Mouse (Mus musculus) heart, adult 2 months (tissue): ENCODE results near the gene Nfkb1. TPM values are rescaled to one million over a fixed set of nuclear protein-coding genes. Genes with fewer than 3 reads are reported as not detected.

ENCODE experiments used
- DNase-seq, 2 experiments: peaks; one replicate each; pipeline ENCODE4 v3.0.0; 2021
- H3K27ac ChIP-seq: fragments of 200-600 bp; 2 replicates; pipeline ENCODE4 v1.8.1; 2022
- H3K27me3 ChIP-seq: fragments of 200-500 bp; 2 replicates; pipeline ENCODE4 v1.6.1; 2012; ENCODE audit warnings: mild to moderate bottlenecking, low read length, inconsistent platforms, mixed read lengths; ENCODE audit not compliant: control insufficient read depth, insufficient read depth
- H3K36me3 ChIP-seq: fragments of 200-500 bp; 2 replicates; pipeline ENCODE4 v1.6.1; 2012; ENCODE audit warnings: low read length, inconsistent platforms; ENCODE audit not compliant: control insufficient read depth, insufficient read depth
- H3K4me1 ChIP-seq: fragments of 200-500 bp; 2 replicates; pipeline ENCODE4 v1.6.1; 2011; ENCODE audit warnings: low read length; ENCODE audit not compliant: control insufficient read depth, insufficient read depth
- H3K4me3 ChIP-seq: fragments of 200-600 bp; 2 replicates; pipeline ENCODE4 v1.8.1; 2022
- H3K79me2 ChIP-seq: fragments of 200-500 bp; replicated peaks from 2 replicates; pipeline ENCODE4 v1.6.1; 2012; ENCODE audit warnings: mild to moderate bottlenecking, inconsistent platforms, low read length, moderate library complexity, mixed read lengths; ENCODE audit not compliant: control insufficient read depth, insufficient read depth
- H3K9ac ChIP-seq: fragments of 200-500 bp; 2 replicates; pipeline ENCODE4 v1.6.1; 2012; ENCODE audit warnings: low read depth, mild to moderate bottlenecking, control low read depth, inconsistent platforms, low read length, mixed read lengths
- CTCF ChIP-seq: fragments of 200-600 bp; IDR thresholded peaks from 2 replicates; pipeline ENCODE4 v1.8.1; 2022; ENCODE audit warnings: antibody characterized with exemption, mild to moderate bottlenecking, moderate library complexity
- EP300 ChIP-seq: fragments of 200-500 bp; IDR thresholded peaks from 2 replicates; pipeline ENCODE4 v1.6.1; 2011; ENCODE audit warnings: low read depth, low read length, control low read depth; ENCODE audit not compliant: insufficient read depth
- POLR2A ChIP-seq: fragments of 200-500 bp; IDR thresholded peaks from 2 replicates; pipeline ENCODE4 v1.6.1; 2011; ENCODE audit warnings: mild to moderate bottlenecking, low read depth, low read length, control low read depth; ENCODE audit not compliant: insufficient read depth
- WGBS: fragments of 180-500 bp; shearing (Covaris S2); methylation state at CpG from one replicate; pipeline ENCODE4 v1.1.7; 2018; 5-methylcytosine and 5-hydroxymethylcytosine counted together
- intact Hi-C: fragments of 180-260 bp; cut with DNase I; formaldehyde crosslinking; loops from one replicate; pipeline ENCODE4 v1.15.1; 2025
- polyA plus RNA-seq: library from polyadenylated mRNA; depleted of rRNA; stranded (reverse); fragments of >200 nt; gene quantifications from 2 replicates; pipeline ENCODE4 v1.2.3, GENCODE M21; 2012
- total RNA-seq, 2 experiments: library from RNA; stranded (reverse); gene quantifications; 2 replicates each; pipeline ENCODE4 v1.2.3; 2021

Nfkb1 gene
- total and polyA plus RNA-seq, 3 experiments: 33.5 to 44.4 (median 33.6) TPM

GRCm38 (mm10) chr3:135607660-135608473 lies 83.5 kb downstream of the Nfkb1 start:
- intact Hi-C loops: loop anchor here (2.0 kb wide), 1 partner anchor 83 kb away; the partner anchor contains the start of gene Nfkb1

GRCm38 (mm10) chr3:135607021-135607420 lies 84.3 kb downstream of the Nfkb1 start:
- H3K4me1 ChIP-seq: peaks cover 11% of the 10 kb centered on the region
- H3K4me3 ChIP-seq: no peak overlapping the region; the same call in 1 of the 2 replicates
- DNase-seq: no peak
- peak overlapping the region; percentile 84 for H3K27ac ChIP-seq
- intact Hi-C loops: loop anchor here (2.0 kb wide), 1 partner anchor 84 kb away; the partner anchor contains the start of gene Nfkb1
- peak overlapping the region; percentile 11; the same call in 1 of the 2 replicates for H3K9ac ChIP-seq
- no peak for TF ChIP-seq EP300
- TF ChIP-seq POLR2A: no peak
- no peak for TF ChIP-seq CTCF
- H3K36me3 ChIP-seq: peaks cover 30% of the 10 kb centered on the region
- no peaks in the 10 kb centered on the region for H3K79me2 ChIP-seq
- no peaks in the 10 kb centered on the region for H3K27me3 ChIP-seq
- WGBS: 79% methylated on average over 9 of the region's 9 CpGs

More at GRCm38 (mm10) chr3:135607660-135608473, 83.5 kb downstream of the Nfkb1 start:
- H3K9ac ChIP-seq: peak overlapping the region; percentile 63
- no peaks in the 10 kb centered on the region for H3K79me2 ChIP-seq
- peak overlapping the region; percentile 84 for H3K27ac ChIP-seq
- DNase-seq: peak; percentile 51 to 59
- H3K27me3 ChIP-seq: no peaks in the 10 kb centered on the region
- WGBS: 47% methylated on average over 24 of the region's 24 CpGs
- peak overlapping the region; percentile 54 for H3K4me3 ChIP-seq
- TF ChIP-seq POLR2A: no peak
- H3K36me3 ChIP-seq: peaks cover 24% of the 10 kb centered on the region
- peaks cover 9% of the 10 kb centered on the region for H3K4me1 ChIP-seq

- WGBS: 87% methylated on average over 8 of the region's 8 CpGs
- DNase-seq: no peak
- TF ChIP-seq EP300 (no peak), CTCF (no peak), POLR2A (no peak)
- no peaks in the 10 kb centered on the region for H3K79me2 ChIP-seq
- intact Hi-C loops: loop anchor here (2.0 kb wide), 1 partner anchor 84 kb away; the partner anchor contains the start of gene Nfkb1
- no peak overlapping the region for H3K27ac ChIP-seq
- no peak overlapping the region for H3K4me3 ChIP-seq
- peaks cover 30% of the 10 kb centered on the region for H3K36me3 ChIP-seq
- H3K9ac ChIP-seq: no peak overlapping the region
- no peaks in the 10 kb centered on the region for H3K27me3 ChIP-seq
- H3K4me1 ChIP-seq: peaks cover 11% of the 10 kb centered on the region
These were observed 84.8 kb downstream of the Nfkb1 start for GRCm38 (mm10) chr3:135606592-135606991.

- peaks cover 11% of the 10 kb centered on the region for H3K4me1 ChIP-seq
These were observed 85.9 kb downstream of the Nfkb1 start for GRCm38 (mm10) chr3:135605474-135605873.

GRCm38 (mm10) chr3:135604626-135605417 lies 86.5 kb downstream of the Nfkb1 start:
- Histone ChIP-seq H3K4me3 (no peak overlapping the region), H3K9ac (no peak overlapping the region), H3K27me3 (no peaks in the 10 kb centered on the region), H3K4me1 (peaks cover 11% of the 10 kb centered on the region), H3K79me2 (no peaks in the 10 kb centered on the region), H3K27ac (no peak overlapping the region; the same call in 1 of the 2 replicates), H3K36me3 (peaks cover 30% of the 10 kb centered on the region)
- no peak for DNase-seq
- intact Hi-C loops: no loop called here
- no peak for TF ChIP-seq POLR2A
- TF ChIP-seq CTCF: no peak
- TF ChIP-seq EP300: no peak
- 62% methylated on average over 10 of the region's 10 CpGs for WGBS

More at GRCm38 (mm10) chr3:135605474-135605873, 85.9 kb downstream of the Nfkb1 start:
- TF ChIP-seq POLR2A (no peak), CTCF (no peak), EP300 (no peak)
- H3K36me3 ChIP-seq: peaks cover 30% of the 10 kb centered on the region
- peak overlapping the region; percentile 6; the same call in 1 of the 2 replicates for H3K27ac ChIP-seq
- H3K9ac ChIP-seq: no peak overlapping the region
- 55% methylated on average over 4 of the region's 4 CpGs for whole genome bisulfite sequencing
- intact Hi-C loops: no loop called here
- no peak overlapping the region for H3K4me3 ChIP-seq
- no peak for DNase-seq
- no peaks in the 10 kb centered on the region for H3K79me2 ChIP-seq
- no peaks in the 10 kb centered on the region for H3K27me3 ChIP-seq
